Comparison of ENCODE assay signal across 27 mouse cellular contexts in the genomic region with DNA sequence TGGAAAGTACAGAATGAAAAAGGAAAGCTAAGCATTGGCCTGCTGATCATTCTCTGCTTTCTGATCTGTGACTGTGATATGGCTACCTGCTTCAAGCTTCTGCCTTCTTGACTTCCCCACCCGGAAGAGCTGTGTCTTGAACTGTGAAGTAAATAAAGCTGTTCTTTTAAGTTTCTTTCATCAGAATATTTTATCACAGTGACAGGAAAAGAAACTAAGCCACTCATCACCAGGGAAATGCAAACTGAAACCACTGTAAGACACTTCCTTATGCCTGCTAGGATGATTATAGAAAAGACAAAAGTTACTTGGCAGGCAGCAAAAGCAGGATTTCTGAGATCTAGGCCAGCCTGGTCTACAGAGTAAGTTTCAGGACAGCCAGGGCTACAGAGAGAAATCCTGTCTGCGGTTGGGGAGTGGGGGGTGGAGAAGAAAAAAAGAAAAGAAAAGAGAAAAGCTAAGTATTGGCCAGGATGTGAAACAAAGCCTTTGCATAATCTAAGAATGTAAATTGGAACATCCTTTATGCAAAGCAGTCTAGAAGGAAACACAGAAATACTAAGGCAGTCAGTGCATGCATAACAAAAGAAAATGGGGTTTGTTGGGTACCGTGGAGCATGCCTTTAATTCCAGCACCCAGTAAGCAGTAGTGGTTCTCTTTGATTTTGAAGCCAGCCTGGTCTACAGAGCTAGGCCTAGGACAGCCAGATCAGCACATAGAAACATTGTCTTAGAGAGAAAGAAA. TPM values are rescaled to one million over a fixed set of nuclear protein-coding genes. Genes with fewer than 3 reads are reported as not detected.
DNase-seq lines count a peak whose midpoint lies in the region; ATAC-seq lines count a peak whose summit lies in the region.
"Had no signal": no experiment of that assay in that cellular context is flagged by ENCODE, and none has a peak within 500 bp of the region (broad histone marks: within the 10 kb centered on the region; RNA-seq: fewer than 3 reads in every experiment).

No protein-coding gene starts in this region.

- WGBS in limb, embryonic 10.5 days, result 75% methylated on average over 3 of the region's 3 CpGs

- peaks cover 66% of the 10 kb centered on the region for H3K27me3 ChIP-seq in limb, embryonic 10.5 days (ENCODE audit: low read depth, poor library complexity, severe bottlenecking)
- H3K27me3 ChIP-seq: stomach, embryonic 15.5 days had no signal

- ATAC-seq in inflammation-experienced regulatory T-cells, adult 6 months, result peak; percentile 60
- ATAC-seq: midbrain, embryonic 15.5 days had no signal

- no peak overlapping the region for H3K27ac ChIP-seq in limb, embryonic 10.5 days
- H3K27ac ChIP-seq: embryonic facial prominence, embryonic 13.5 days; heart, embryonic 10.5 days; heart, embryonic 15.5 days; kidney, embryonic 15.5 days; limb, embryonic 12.5 days; liver, embryonic 15.5 days; lung, embryonic 15.5 days; midbrain, embryonic 10.5 days; midbrain, embryonic 15.5 days; stomach, embryonic 15.5 days had no signal

- H3K4me3 ChIP-seq in limb, embryonic 10.5 days, result no peak overlapping the region
- H3K4me3 ChIP-seq: embryonic facial prominence, embryonic 13.5 days; heart, embryonic 10.5 days; heart, embryonic 15.5 days; kidney, embryonic 15.5 days; limb, embryonic 12.5 days; liver, embryonic 15.5 days; lung, embryonic 15.5 days; midbrain, embryonic 10.5 days; midbrain, embryonic 15.5 days; stomach, embryonic 15.5 days had no signal

- no peaks in the 10 kb centered on the region for H3K9me3 ChIP-seq in limb, embryonic 10.5 days (replicated peaks)
- H3K9me3 ChIP-seq: embryonic facial prominence, embryonic 13.5 days; heart, embryonic 10.5 days; heart, embryonic 15.5 days; kidney, embryonic 15.5 days; limb, embryonic 12.5 days; liver, embryonic 15.5 days; lung, embryonic 15.5 days; midbrain, embryonic 10.5 days; midbrain, embryonic 15.5 days; stomach, embryonic 15.5 days had no signal

- peak; percentile 10 for DNase-seq in CD4-positive, CD25-positive, alpha-beta regulatory T cell, adult 2 months (ENCODE audit: low read depth, low spot score)
- DNase-seq in ES-CJ7 (ENCODE audit: low read depth, low spot score), result peak; percentile 48
- DNase-seq in cerebellum, postnatal 10 days, result no peak
- DNase-seq in embryo, embryonic 11 days, result no peak
- no peak for DNase-seq in limb, embryonic 10.5 days (ENCODE audit: low spot score)
- DNase-seq in urinary bladder, adult 18-20 months (ENCODE audit: low spot score in 2 of 2), result no peak
- DNase-seq: adrenal gland, postnatal 10 days; cerebellum, adult 9-10 months; gastrocnemius, postnatal 14 days; kidney, adult 18-20 months; kidney, postnatal 25 days; right cerebral cortex, adult 18-20 months; thymus, postnatal 14 days had no signal

- H3K4me1 ChIP-seq in limb, embryonic 10.5 days, result no peaks in the 10 kb centered on the region
- H3K4me1 ChIP-seq: embryonic facial prominence, embryonic 13.5 days; heart, embryonic 10.5 days; heart, embryonic 15.5 days; kidney, embryonic 15.5 days; limb, embryonic 12.5 days; liver, embryonic 15.5 days; lung, embryonic 15.5 days; midbrain, embryonic 10.5 days; midbrain, embryonic 15.5 days; stomach, embryonic 15.5 days had no signal

- no peaks in the 10 kb centered on the region for H3K36me3 ChIP-seq in limb, embryonic 10.5 days
- H3K36me3 ChIP-seq: embryonic facial prominence, embryonic 13.5 days; heart, embryonic 10.5 days; heart, embryonic 15.5 days; kidney, embryonic 15.5 days; limb, embryonic 12.5 days; liver, embryonic 15.5 days; lung, embryonic 15.5 days; midbrain, embryonic 10.5 days; midbrain, embryonic 15.5 days; stomach, embryonic 15.5 days had no signal

RNA-seq across cellular contexts. Expression of a gene that starts 14.7 kb away (rescaled TPM):
- polyA plus RNA-seq in inflammation-experienced regulatory T-cells, adult 6 months (2017; shearing (Covaris generic)), result 1 to 10 TPM; 2.5 to 5.4 (median 4.1) TPM
- 2.6 and 3.0 TPM in 2 replicates for polyA plus RNA-seq in limb, embryonic 10.5 days (2016; fragmentation: Nextera tagmentation; extraction: Ambion mirVana)

RNA-seq across cellular contexts. Expression of a gene that starts 20.3 kb away (rescaled TPM):
- polyA plus RNA-seq in inflammation-experienced regulatory T-cells, adult 6 months (2017; shearing (Covaris generic)), result not detected
- polyA plus RNA-seq in limb, embryonic 10.5 days (2016; fragmentation: Nextera tagmentation; extraction: Ambion mirVana), result not detected in 2 replicates
- polyA plus RNA-seq: embryonic facial prominence, embryonic 13.5 days; forebrain, embryonic 11.5 days; heart, embryonic 10.5 days; heart, embryonic 15.5 days; hindbrain, embryonic 11.5 days; kidney, embryonic 15.5 days; limb, embryonic 12.5 days; liver, embryonic 15.5 days; lung, embryonic 15.5 days; midbrain, embryonic 10.5 days; midbrain, embryonic 15.5 days; neural tube, embryonic 11.5 days; stomach, embryonic 15.5 days had no signal

Comparison
In these comparisons a context has a peak if more than half of its experiments do, and no peak if none do; other contexts are left out.
1. DNase-seq: peak in CD4-positive, CD25-positive, alpha-beta regulatory T cell, adult 2 months (single experiment) and ES-CJ7 (single experiment); none in cerebellum, postnatal 10 days (0 of 2), embryo, embryonic 11 days (single experiment), limb, embryonic 10.5 days (single experiment) and urinary bladder, adult 18-20 months (0 of 2).